Mouse (Mus musculus) thymus, postnatal 14 days (tissue): ENCODE measurements around the gene Crip2.
A peak's percentile ranks its signal among the peaks of the same experiment; 100 is the strongest.

Experiments used
- DNase-seq: peaks from one replicate; pipeline ENCODE4 v3.0.0; 2021

The Crip2 gene

GRCm38 (mm10) chr12:113148381-113149035, 8.5 kb downstream of the Crip2 start:
- no peak for DNase-seq

- DNase-seq, result no peak
Measured at GRCm38 (mm10) chr12:113149341-113149740, 9.3 kb downstream of the Crip2 start.

GRCm38 (mm10) chr12:113149896-113150295, 9.9 kb downstream of the Crip2 start:
- peak; percentile 44 for DNase-seq

GRCm38 (mm10) chr12:113150591-113150990, 10.6 kb downstream of the Crip2 start:
- DNase-seq, result no peak

GRCm38 (mm10) chr12:113151046-113151445, 11.0 kb downstream of the Crip2 start:
- no peak for DNase-seq

DNA sequence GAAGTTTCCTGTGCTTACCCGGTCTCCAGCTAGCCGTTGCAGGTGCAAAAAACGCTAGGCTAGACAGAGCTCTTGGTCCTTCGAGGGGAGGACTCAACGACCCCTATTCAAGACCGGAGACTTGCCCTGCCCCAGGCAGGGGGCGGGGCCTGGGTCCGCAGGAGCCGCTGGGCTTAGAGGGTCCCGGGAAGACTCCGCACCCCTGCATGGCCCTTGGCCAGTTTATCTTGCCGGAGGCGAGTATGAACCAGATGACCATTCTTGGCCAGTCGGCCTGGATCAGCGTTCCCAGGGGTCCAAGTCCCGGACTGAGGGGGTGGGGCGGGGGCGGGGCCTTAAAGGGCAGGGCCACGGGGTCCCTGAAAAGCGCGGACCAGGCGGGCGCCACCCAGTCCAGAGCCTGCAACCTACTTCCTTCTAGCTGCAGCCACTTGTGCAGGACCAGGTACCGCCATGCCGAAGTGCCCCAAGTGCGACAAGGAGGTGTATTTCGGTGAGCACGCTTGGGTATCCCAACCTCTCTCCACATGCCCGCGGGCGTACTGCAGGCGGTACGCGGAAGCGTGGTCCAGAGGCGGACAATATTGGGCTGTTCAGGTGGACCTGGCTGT, 11.7 kb downstream of the Crip2 start:
- peak; percentile 57 for DNase-seq

GRCm38 (mm10) chr12:113152272-113152661, 12.2 kb downstream of the Crip2 start:
- DNase-seq, result peak; percentile 81

- no peak for DNase-seq
Measured at GRCm38 (mm10) chr12:113152991-113153525, 13.0 kb downstream of the Crip2 start.

DNA sequence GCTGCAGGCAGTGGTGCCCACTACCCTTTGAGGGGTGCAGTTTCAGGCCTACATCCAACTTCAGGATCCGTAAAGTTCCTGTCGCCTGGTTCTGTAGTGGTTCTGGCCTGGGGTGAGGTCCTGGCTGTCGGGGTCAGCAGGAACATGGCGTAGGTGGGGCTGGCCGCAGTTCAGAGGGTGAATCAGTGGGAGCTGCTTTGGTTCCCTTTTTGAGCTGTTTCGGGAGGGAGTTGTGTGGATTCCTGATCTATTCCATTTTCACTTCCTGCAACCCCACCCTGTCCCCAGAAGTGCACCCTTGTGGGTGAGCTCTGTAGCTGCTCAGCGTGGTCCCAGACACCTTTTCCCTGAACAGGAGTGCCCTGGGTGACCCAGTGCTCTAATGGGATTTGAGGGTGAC, 13.9 kb downstream of the Crip2 start:
- peak; percentile 19 for DNase-seq

- no peak for DNase-seq
Measured at GRCm38 (mm10) chr12:113154747-113155075, 14.7 kb downstream of the Crip2 start.

DNA sequence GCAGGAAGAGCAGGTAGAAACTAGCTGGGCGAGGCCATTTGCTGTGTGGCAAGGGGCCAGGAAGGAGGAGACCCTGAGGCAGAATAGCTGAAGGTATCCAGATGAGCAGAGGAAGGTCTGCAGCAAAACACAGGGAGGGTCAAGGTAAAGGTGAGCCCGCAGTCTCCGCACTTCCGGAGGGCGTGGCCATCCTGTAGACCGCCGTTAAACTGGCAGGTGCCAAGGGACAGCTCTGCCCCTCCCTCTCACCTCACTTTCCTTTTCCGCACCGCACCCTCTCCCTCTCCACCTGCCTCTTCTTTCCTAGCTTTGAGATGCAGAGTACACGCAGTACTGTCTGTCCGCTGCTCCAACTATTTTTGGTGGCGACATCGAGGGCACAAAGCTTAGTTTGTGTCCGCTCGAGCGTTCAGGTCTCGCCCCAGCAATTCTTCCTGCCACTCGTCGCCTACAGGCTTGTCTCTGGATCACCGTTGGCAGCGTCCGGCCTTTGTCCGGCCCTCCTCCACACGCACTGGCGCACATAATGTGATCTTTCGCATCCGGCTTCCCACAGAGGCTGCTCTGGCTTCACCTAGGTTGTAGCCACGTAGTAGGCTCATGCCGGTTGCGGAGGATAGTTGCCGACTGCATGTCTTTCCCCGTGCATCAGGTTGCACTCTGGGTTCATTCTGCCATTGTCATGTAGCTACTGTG, 15.2 kb downstream of the Crip2 start:
- DNase-seq, result peak; percentile 77

GRCm38 (mm10) chr12:113155887-113156539, 16.0 kb downstream of the Crip2 start, which contains the start of gene Tedc1:
Gene Tedc1, plus strand, starts transcription at chr12:113156421.
- peak; percentile 100 for DNase-seq

DNA sequence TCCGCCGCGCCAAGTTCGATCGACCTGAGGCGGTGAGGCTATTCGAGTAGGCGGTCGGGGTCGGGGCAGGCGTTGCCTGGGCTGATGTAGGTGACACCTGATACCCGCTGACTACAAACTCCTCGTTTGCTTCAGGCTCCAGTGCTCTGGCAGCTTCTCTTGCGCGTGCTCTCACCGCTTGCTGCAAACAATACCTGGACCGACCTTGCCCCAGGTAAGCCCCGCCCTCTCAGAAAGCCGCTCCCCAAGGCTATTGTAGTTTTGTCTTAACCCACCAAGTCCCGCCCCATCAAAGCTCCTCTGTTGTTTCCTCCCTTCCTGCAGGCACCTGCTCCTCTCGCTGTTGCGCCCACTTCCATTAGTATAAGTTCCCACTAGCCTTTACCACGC, 16.5 kb downstream of the Crip2 start:
- peak; percentile 76 for DNase-seq

DNA sequence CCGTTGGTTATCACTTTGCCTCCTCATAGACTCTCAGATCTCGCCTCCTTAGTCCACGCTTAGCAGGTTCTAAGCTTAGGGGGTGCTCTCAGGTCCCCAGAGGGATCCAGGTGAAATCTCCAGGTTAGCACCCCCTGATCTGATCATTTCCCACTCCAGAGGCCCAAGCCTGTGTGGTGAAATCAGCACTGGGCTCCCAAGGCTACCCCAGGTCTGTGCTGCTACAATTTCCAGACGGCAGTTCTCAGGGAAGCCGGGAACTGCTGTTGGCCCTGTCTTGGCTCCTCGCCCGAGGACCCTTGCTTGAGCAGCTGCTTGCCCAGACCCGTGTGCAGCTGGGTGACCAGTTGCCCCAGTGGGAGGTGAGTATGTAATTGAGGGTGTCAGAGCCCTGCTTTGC, 17.0 kb downstream of the Crip2 start:
- DNase-seq, result peak; percentile 21

GRCm38 (mm10) chr12:113157521-113157920, 17.5 kb downstream of the Crip2 start:
- no peak for DNase-seq

GRCm38 (mm10) chr12:113157971-113158370, 17.9 kb downstream of the Crip2 start:
- DNase-seq, result no peak

GRCm38 (mm10) chr12:113163561-113164006, 23.5 kb downstream of the Crip2 start:
- DNase-seq, result no peak

DNA sequence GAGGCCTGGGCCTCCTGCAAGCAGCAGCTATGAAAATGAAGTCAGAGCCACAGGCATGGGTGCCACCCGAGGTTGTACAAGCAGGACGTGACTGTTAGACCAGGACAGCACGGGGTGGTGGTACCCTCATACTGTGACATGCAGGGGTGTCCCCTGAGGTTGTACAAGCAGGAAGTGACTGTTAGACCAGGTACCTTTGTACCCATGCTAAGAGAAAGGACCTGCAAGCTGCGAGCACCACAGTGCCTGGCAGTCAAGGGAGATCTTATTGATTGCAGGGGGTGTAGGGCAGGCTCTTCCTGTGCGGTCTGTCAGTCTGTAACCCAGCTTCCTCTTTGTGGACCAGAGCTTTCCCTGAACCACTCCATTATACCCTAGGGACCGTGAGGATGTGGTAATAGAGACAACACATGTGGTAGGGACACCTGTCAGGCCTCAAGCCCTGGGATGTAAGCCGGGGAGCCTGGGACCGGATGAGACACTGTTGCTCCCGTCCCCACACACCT, 28.0 kb downstream of the Crip2 start:
- DNase-seq, result peak; percentile 64

DNA sequence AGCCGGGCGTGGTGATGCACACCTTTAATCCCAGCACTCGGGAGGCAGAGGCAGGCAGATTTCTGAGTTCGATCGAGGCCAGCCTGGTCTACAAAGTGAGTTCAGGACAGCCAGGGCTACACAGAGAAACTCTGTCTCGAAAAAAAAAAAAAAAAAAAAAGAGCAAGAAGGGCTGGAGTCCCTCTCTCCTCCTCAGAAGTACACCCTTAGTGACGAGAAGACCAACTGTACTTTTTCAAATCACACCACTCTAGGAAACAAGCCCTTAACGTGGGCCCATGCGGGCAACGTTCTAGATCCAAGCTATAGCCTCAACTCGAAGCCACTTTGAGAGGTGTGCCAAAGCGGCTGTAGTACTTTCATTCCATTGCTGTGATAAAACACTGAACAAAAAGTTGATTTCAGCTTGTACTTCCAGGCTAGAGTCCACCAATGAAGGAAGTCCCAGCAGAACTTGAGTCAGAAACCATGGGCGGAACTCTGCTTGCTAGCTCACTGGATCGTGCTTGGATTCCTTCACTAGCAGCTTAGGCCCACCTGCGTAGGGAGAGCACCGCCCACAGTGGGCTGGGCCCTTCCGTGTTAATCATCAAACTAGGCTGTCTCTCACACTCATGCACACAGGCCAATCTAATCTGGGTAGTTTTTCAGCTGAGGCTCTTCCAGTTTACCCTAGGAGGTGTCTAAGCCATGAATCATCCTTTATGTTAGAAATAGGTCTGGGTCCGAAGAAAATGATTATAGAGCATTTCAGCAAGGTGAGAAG, 37.1 kb downstream of the Crip2 start:
- DNase-seq, result no peak

- no peak for DNase-seq
Measured at GRCm38 (mm10) chr12:113181020-113181419, 41.0 kb downstream of the Crip2 start.

- DNase-seq, result no peak
Measured at GRCm38 (mm10) chr12:113184945-113185344, 44.9 kb downstream of the Crip2 start.
